Mouse (Mus musculus) liver, embryonic 16.5 days (tissue): ENCODE results near the gene Sirt6. TPM values are rescaled to one million over a fixed set of nuclear protein-coding genes. Genes with fewer than 3 reads are reported as not detected.

ENCODE experiments used
- ATAC-seq: fragments of 200-750 bp; cut with Nextera tagmentation; 2 replicates; pipeline ENCODE4 v1.8.0; 2017; ENCODE audit warnings: low read depth, mild to moderate bottlenecking, moderate number of reproducible peaks, moderate library complexity
- H3K27ac ChIP-seq: fragments of 300-500 bp; sonication (generic); 2 replicates; pipeline ENCODE4 v1.5.1; 2014; ENCODE audit warnings: mild to moderate bottlenecking, low read length
- H3K27me3 ChIP-seq: fragments of 300-500 bp; sonication (generic); 2 replicates; pipeline ENCODE4 v1.6.1; 2014; ENCODE audit warnings: low read depth, low read length, mixed read lengths; ENCODE audit not compliant: control insufficient read depth, insufficient read depth
- H3K36me3 ChIP-seq: fragments of 300-500 bp; sonication (generic); 2 replicates; pipeline ENCODE4 v1.6.1; 2014; ENCODE audit warnings: mild to moderate bottlenecking; ENCODE audit not compliant: control insufficient read depth, insufficient read depth
- H3K4me1 ChIP-seq: fragments of 300-500 bp; sonication (generic); 2 replicates; pipeline ENCODE4 v1.6.1; 2014; ENCODE audit warnings: low read depth, low read length, mixed read lengths; ENCODE audit not compliant: control insufficient read depth
- H3K4me2 ChIP-seq: fragments of 300-500 bp; sonication (generic); 2 replicates; pipeline ENCODE4 v1.6.1; 2014; ENCODE audit warnings: low read depth, low read length, mixed read lengths
- H3K4me3 ChIP-seq: fragments of 300-500 bp; sonication (generic); 2 replicates; pipeline ENCODE4 v1.5.1; 2014; ENCODE audit warnings: low read depth, mild to moderate bottlenecking, low read length
- H3K9ac ChIP-seq: fragments of 300-500 bp; sonication (generic); 2 replicates; pipeline ENCODE4 v1.6.1; 2014; ENCODE audit warnings: low read depth, low read length
- H3K9me3 ChIP-seq: fragments of 300-500 bp; sonication (generic); replicated peaks from 2 replicates; pipeline ENCODE4 v1.6.1; 2016; ENCODE audit warnings: low read length; ENCODE audit not compliant: control insufficient read depth
- WGBS: fragments of 180-500 bp; shearing (Covaris S2); extraction: QIAGEN DNeasy Blood & Tissue Kit; methylation state at CpG from one replicate; pipeline ENCODE4 v1.1.7; 2014; ENCODE audit not compliant: insufficient replicate concordance; 5-methylcytosine and 5-hydroxymethylcytosine counted together
- polyA plus RNA-seq: library from polyadenylated mRNA; unstranded; fragments of >200 nt; fragmentation: Nextera tagmentation; extraction: Ambion mirVana; gene quantifications from 2 replicates; pipeline ENCODE4 v1.2.1, GENCODE M21; 2015

Gene Sirt6
- polyA plus RNA-seq, 1 experiment from 2014 or later: 8.1 TPM

GRCm38 (mm10) chr10:81591846-81592245 lies 35.8 kb downstream of the Sirt6 start:
- H3K27me3 ChIP-seq: peaks cover 22% of the 10 kb centered on the region

GRCm38 (mm10) chr10:81588739-81589138 lies 38.9 kb downstream of the Sirt6 start:
- H3K9me3 ChIP-seq: no peaks in the 10 kb centered on the region
- H3K27ac ChIP-seq: no peak overlapping the region
- H3K4me2 ChIP-seq: no peak overlapping the region
- ATAC-seq: no peak
- H3K27me3 ChIP-seq: no peaks in the 10 kb centered on the region
- 49% methylated on average over 7 of the region's 7 CpGs for WGBS
- H3K9ac ChIP-seq: no peak overlapping the region
- H3K36me3 ChIP-seq: no peaks in the 10 kb centered on the region
- no peaks in the 10 kb centered on the region for H3K4me1 ChIP-seq
- no peak overlapping the region for H3K4me3 ChIP-seq

More at GRCm38 (mm10) chr10:81591846-81592245, 35.8 kb downstream of the Sirt6 start:
- no peak overlapping the region for H3K9ac ChIP-seq
- ATAC-seq: no peak
- H3K36me3 ChIP-seq: no peaks in the 10 kb centered on the region
- 58% methylated on average over 9 of the region's 9 CpGs for WGBS
- H3K4me1 ChIP-seq: peaks cover 8% of the 10 kb centered on the region
- no peak overlapping the region for H3K4me3 ChIP-seq
- H3K4me2 ChIP-seq: no peak overlapping the region
- no peak overlapping the region for H3K27ac ChIP-seq
- H3K9me3 ChIP-seq: no peaks in the 10 kb centered on the region

GRCm38 (mm10) chr10:81583347-81583746 lies 44.2 kb downstream of the Sirt6 start:
- no peaks in the 10 kb centered on the region for H3K36me3 ChIP-seq
- no peak for ATAC-seq
- H3K4me2 ChIP-seq: no peak overlapping the region
- no peak overlapping the region for H3K4me3 ChIP-seq
- no peak overlapping the region for H3K9ac ChIP-seq
- H3K9me3 ChIP-seq: no peaks in the 10 kb centered on the region
- H3K27me3 ChIP-seq: peaks cover 8% of the 10 kb centered on the region; the same call in 1 of the 2 replicates
- H3K27ac ChIP-seq: no peak overlapping the region
- 43% methylated on average over 6 of the region's 6 CpGs for WGBS
- H3K4me1 ChIP-seq: no peaks in the 10 kb centered on the region; the same call in 1 of the 2 replicates

- WGBS: 23% methylated on average over 25 of the region's 25 CpGs
- Histone ChIP-seq H3K27me3 (peaks cover 23% of the 10 kb centered on the region), H3K4me3 (no peak overlapping the region), H3K27ac (no peak overlapping the region), H3K36me3 (no peaks in the 10 kb centered on the region), H3K4me2 (no peak overlapping the region), H3K9me3 (no peaks in the 10 kb centered on the region), H3K9ac (no peak overlapping the region), H3K4me1 (peaks cover 3% of the 10 kb centered on the region)
- ATAC-seq: peak; percentile 24
These were observed 47.0 kb downstream of the Sirt6 start for GRCm38 (mm10) chr10:81580441-81581070.

GRCm38 (mm10) chr10:81579967-81580366 lies 47.6 kb downstream of the Sirt6 start:
- WGBS: 36% methylated on average over 4 of the region's 4 CpGs
- H3K4me3 ChIP-seq: no peak overlapping the region
- H3K36me3 ChIP-seq: no peaks in the 10 kb centered on the region
- no peaks in the 10 kb centered on the region for H3K9me3 ChIP-seq
- H3K4me1 ChIP-seq: peaks cover 9% of the 10 kb centered on the region
- H3K27ac ChIP-seq: no peak overlapping the region
- no peak overlapping the region for H3K4me2 ChIP-seq
- ATAC-seq: no peak
- H3K27me3 ChIP-seq: peaks cover 29% of the 10 kb centered on the region
- no peak overlapping the region for H3K9ac ChIP-seq

- Histone ChIP-seq H3K9ac (no peak overlapping the region; the same call in 1 of the 2 replicates), H3K4me3 (peak overlapping the region; percentile 58), H3K9me3 (no peaks in the 10 kb centered on the region), H3K36me3 (no peaks in the 10 kb centered on the region), H3K27me3 (peaks cover 38% of the 10 kb centered on the region), H3K27ac (no peak overlapping the region), H3K4me1 (peaks cover 38% of the 10 kb centered on the region), H3K4me2 (peak overlapping the region; percentile 70)
- ATAC-seq: no peak
- 10% methylated on average over 6 of the region's 6 CpGs for WGBS
These were observed 51.9 kb downstream of the Sirt6 start for GRCm38 (mm10) chr10:81575695-81576094.

- H3K36me3 ChIP-seq: no peaks in the 10 kb centered on the region
- peak overlapping the region; percentile 48 for H3K9ac ChIP-seq
- no peak overlapping the region for H3K27ac ChIP-seq
- whole genome bisulfite sequencing: 0% methylated on average over 28 of the region's 30 CpGs
- H3K4me2 ChIP-seq: peak overlapping the region; percentile 70
- H3K27me3 ChIP-seq: peaks cover 35% of the 10 kb centered on the region
- H3K4me1 ChIP-seq: peaks cover 43% of the 10 kb centered on the region
- H3K9me3 ChIP-seq: no peaks in the 10 kb centered on the region
- peak overlapping the region; percentile 58 for H3K4me3 ChIP-seq
- ATAC-seq: no peak
These were observed 52.4 kb downstream of the Sirt6 start for GRCm38 (mm10) chr10:81575208-81575631.

GRCm38 (mm10) chr10:81574081-81575056 lies 53.2 kb downstream of the Sirt6 start, which contains the start of gene Tle2:
Gene Tle2, plus strand, starts transcription at chr10:81574561.
- Histone ChIP-seq H3K27ac (no peak within 1 kb of the TSS), H3K9ac (peak within 1 kb of the TSS; percentile 48), H3K27me3 (peaks cover 35% of the 10 kb centered on the region), H3K4me2 (peak within 1 kb of the TSS; percentile 70), H3K4me3 (peak within 1 kb of the TSS; percentile 58), H3K4me1 (peaks cover 50% of the 10 kb centered on the region), H3K36me3 (no peaks in the 10 kb centered on the region), H3K9me3 (no peaks in the 10 kb centered on the region)
- no peak for ATAC-seq
- WGBS: 23% methylated on average over 10 of the region's 10 CpGs
